Mouse (Mus musculus) testis, postnatal 10 days (tissue): ENCODE results near the gene Rspo4.

Experiments
- DNase-seq: peaks from one replicate; pipeline ENCODE4 v3.0.0; 2021; ENCODE audit warnings: low spot score

Rspo4 gene

DNA sequence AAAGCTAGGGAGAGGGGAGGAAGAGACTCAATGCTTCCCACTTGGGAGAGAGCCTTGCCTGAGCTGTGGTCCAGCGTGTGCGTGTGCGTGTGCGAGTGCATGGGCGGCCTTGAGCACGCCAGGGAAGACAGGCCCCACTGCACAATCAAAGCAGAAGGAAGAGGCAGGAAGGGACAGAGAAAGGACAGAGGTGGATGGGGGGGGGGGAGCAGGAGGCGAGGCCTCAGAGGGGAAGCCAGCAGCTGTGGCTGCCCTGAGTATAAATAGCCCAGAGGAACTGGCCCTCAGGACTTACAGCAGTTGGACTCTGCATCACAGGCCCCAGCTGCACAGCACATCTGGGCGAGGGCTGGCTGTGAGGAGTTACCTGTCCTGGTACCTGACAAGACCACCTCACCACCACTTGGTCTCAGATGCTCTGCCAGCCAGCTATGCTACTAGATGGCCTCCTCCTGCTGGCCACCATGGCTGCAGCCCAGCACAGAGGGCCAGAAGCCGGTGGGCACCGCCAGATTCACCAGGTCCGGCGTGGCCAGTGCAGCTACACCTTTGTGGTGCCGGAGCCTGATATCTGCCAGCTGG lies 68.3 kb downstream of the Rspo4 start, which contains the start of gene Angpt4:
Gene Angpt4 (plus strand): TSS at position 292 of the 582 bp plus-strand sequence.
- no peak for DNase-seq

DNA sequence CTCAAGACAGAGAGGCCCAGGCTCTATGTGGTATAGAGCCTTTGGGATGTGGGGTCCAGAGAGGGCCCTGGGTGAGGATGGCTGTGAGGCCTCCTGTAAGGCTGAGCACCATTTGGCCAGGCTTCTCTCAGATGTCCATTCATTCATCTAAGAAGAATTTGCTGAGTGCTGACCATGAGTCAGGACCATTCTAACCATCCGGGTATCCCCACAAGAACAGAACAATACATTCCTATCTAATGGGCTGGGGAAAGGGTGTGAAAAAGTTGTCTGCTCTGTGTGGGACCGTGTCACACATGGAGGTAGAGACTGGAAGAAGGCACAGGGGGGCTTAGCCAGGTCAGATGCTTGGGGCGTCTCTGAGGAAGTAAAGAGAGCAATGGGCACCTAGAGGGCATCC lies 69.0 kb downstream of the Rspo4 start:
- no peak for DNase-seq

DNA sequence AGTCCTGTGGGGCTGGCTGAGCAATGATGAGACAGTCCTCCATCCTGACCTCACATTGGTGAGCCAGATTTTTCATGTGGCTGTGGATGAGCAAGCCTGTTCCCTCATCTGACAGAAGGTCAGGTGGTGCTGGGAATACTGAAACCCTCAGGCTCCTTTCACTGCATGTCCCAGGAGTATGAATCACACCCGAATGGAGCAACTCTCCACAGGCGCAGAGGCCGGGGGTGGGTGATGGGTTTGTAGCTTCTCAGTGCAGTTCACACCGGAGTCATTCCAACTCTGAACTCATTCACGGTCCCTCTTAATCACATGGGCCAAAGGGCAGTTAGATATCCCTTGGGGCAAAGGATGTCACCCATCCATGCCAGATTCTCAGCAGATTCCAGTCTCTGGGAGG lies 71.4 kb downstream of the Rspo4 start:
- DNase-seq = no peak

DNA sequence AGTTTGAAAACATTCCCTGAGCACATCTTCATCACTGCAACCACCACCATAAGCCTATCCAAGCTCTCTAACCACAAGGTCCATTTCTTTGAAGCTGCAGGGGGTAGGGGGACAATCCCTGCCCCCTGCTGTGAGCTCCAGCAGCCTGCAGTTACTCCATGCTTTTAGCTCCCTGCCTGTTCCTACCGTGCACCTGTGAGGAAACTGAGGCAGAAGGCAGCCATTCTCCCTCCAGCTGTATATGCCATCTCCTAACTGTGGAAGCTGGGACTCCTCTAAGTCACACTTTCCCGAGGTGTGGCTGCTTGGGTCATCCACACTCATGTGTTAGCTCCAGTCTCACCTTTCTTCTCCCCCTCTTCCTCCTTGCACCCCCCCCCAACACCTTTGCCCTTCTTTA lies 72.4 kb downstream of the Rspo4 start:
- no peak for DNase-seq

DNA sequence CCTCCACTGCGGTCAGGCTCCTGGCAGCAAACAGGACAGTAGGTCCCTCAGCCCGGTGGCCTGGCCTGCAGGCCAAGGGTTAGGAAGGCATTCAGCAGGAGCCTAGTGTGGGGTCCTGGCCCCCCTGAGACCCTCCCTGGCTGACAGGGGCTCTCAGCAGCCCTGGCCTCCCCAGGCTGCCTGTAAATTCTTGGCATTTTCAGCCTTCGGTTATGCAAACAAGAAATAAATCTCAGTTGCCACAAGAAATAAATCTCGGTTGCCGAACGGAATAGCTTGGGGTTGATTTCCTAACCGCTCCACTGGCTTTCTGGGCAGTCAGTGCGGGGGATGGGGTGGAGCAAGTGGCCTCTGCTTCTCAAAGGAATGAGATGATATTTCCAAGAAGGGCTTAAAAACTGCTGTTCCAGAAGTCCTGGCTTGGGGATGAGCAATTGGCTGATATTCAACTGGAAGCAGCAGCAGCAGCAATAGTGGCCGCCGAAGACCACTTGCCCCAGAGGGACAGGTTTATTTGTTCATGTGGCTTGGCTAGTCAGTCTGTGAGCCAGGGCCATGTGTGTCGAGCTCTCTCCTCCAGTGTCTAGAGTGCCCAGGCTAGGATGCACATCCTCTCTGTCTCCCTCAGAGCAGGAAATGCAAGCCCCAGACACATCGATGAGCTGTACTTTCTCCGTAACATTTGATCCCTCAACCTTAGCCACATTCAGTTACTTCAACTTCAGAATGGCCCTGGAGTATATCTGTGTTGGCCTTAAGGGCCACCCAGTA lies 73.5 kb downstream of the Rspo4 start:
- no peak for DNase-seq

- peak; percentile 63 for DNase-seq
Measured at GRCm38 (mm10) chr2:151919140-151919539, 76.4 kb downstream of the Rspo4 start.

GRCm38 (mm10) chr2:151921068-151921467 lies 78.3 kb downstream of the Rspo4 start:
- peak; percentile 54 for DNase-seq

GRCm38 (mm10) chr2:151921596-151921995 lies 78.9 kb downstream of the Rspo4 start:
- DNase-seq = no peak
